Mouse (Mus musculus) kidney, postnatal 14 days (tissue): Measurements from ENCODE around the gene Msrb3.

ENCODE experiments used
- DNase-seq: peaks from one replicate; pipeline ENCODE4 v3.0.0; 2022; ENCODE audit warnings: mixed read lengths

The Msrb3 gene

GRCm38 (mm10) chr10:120898785-120899762, at the start of gene Msrb3:
Msrb3 (minus strand) TSS chr10:120899101.
- DNase-seq: peak; percentile 89

- DNase-seq: no peak
These were observed 49.6 kb upstream of the Msrb3 start for GRCm38 (mm10) chr10:120948461-120948860.

GRCm38 (mm10) chr10:120947842-120948241, 48.9 kb upstream of the Msrb3 start:
- DNase-seq: no peak

GRCm38 (mm10) chr10:120946847-120947246, 47.9 kb upstream of the Msrb3 start:
- no peak for DNase-seq

GRCm38 (mm10) chr10:120938904-120939208, 40.0 kb upstream of the Msrb3 start:
- DNase-seq: no peak

- DNase-seq: peak; percentile 62
These were observed 39.4 kb upstream of the Msrb3 start for GRCm38 (mm10) chr10:120938077-120938903.

- DNase-seq: no peak
These were observed 30.6 kb upstream of the Msrb3 start for GRCm38 (mm10) chr10:120929536-120929935.

- DNase-seq: peak; percentile 10
These were observed 29.3 kb upstream of the Msrb3 start for GRCm38 (mm10) chr10:120928183-120928582.

- no peak for DNase-seq
These were observed 27.3 kb upstream of the Msrb3 start for GRCm38 (mm10) chr10:120926156-120926555.

- DNase-seq: no peak
These were observed 22.6 kb upstream of the Msrb3 start for GRCm38 (mm10) chr10:120921501-120921900.

GRCm38 (mm10) chr10:120920604-120921003, 21.7 kb upstream of the Msrb3 start:
- DNase-seq: no peak

GRCm38 (mm10) chr10:120916250-120916649, 17.3 kb upstream of the Msrb3 start:
- no peak for DNase-seq

GRCm38 (mm10) chr10:120914948-120915631, 16.2 kb upstream of the Msrb3 start:
- DNase-seq: peak; percentile 23

- no peak for DNase-seq
These were observed 15.4 kb upstream of the Msrb3 start for GRCm38 (mm10) chr10:120914286-120914685.

- no peak for DNase-seq
These were observed 14.9 kb upstream of the Msrb3 start for GRCm38 (mm10) chr10:120913796-120914195.

- DNase-seq: no peak
These were observed 13.1 kb upstream of the Msrb3 start for GRCm38 (mm10) chr10:120911971-120912370.

GRCm38 (mm10) chr10:120908776-120909574, 10.1 kb upstream of the Msrb3 start:
- DNase-seq: no peak

- DNase-seq: no peak
These were observed 5.8 kb upstream of the Msrb3 start for GRCm38 (mm10) chr10:120904676-120905075.

- DNase-seq: no peak
These were observed 5.1 kb upstream of the Msrb3 start for GRCm38 (mm10) chr10:120903843-120904468.

- DNase-seq: no peak
These were observed 2.8 kb upstream of the Msrb3 start for GRCm38 (mm10) chr10:120901746-120902145.

GRCm38 (mm10) chr10:120900096-120900495, 1.2 kb upstream of the Msrb3 start:
- no peak for DNase-seq

- peak; percentile 27 for DNase-seq
These were observed 544 bp downstream of the Msrb3 start for GRCm38 (mm10) chr10:120898357-120898756.
